Mouse (Mus musculus) stomach, postnatal 0 days (tissue): ENCODE measurements around the gene Ly6g6e. TPM values are rescaled to one million over a fixed set of nuclear protein-coding genes. Genes with fewer than 3 reads are reported as not detected.
A peak's percentile ranks its signal among the peaks of the same experiment; 100 is the strongest.

ENCODE experiments used
- ATAC-seq: fragments of 200-750 bp; cut with Nextera tagmentation; 2 replicates; pipeline ENCODE4 v1.8.0; 2017; ENCODE audit not compliant: low FRiP score, low TSS enrichment
- DNase-seq: peaks from one replicate; pipeline ENCODE4 v3.0.0-alpha.2; 2016; ENCODE audit warnings: low spot score
- H3K27ac ChIP-seq: fragments of 300-500 bp; sonication (generic); replicated peaks from 2 replicates; pipeline ENCODE4 v1.5.1; 2014; ENCODE audit warnings: mild to moderate bottlenecking, control low read depth
- H3K27me3 ChIP-seq: fragments of 300-500 bp; sonication (generic); 2 replicates; pipeline ENCODE4 v1.6.1; 2014; ENCODE audit warnings: low read length; ENCODE audit not compliant: control insufficient read depth, insufficient read depth
- H3K36me3 ChIP-seq: fragments of 300-500 bp; sonication (generic); 2 replicates; pipeline ENCODE4 v1.6.1; 2014; ENCODE audit warnings: low read length, mixed read lengths; ENCODE audit not compliant: control insufficient read depth, insufficient read depth
- H3K4me1 ChIP-seq: fragments of 300-500 bp; sonication (generic); replicated peaks from 2 replicates; pipeline ENCODE4 v1.6.1; 2014; ENCODE audit warnings: antibody characterized with exemption; ENCODE audit not compliant: control insufficient read depth, insufficient read depth
- H3K4me2 ChIP-seq: fragments of 300-500 bp; sonication (generic); replicated peaks from 2 replicates; pipeline ENCODE4 v1.6.1; 2014; ENCODE audit warnings: low read depth, mild to moderate bottlenecking, control low read depth, moderate library complexity
- H3K4me3 ChIP-seq: fragments of 300-500 bp; sonication (generic); 2 replicates; pipeline ENCODE4 v1.5.1; 2014; ENCODE audit warnings: low read depth, low read length, control low read depth
- H3K9ac ChIP-seq: fragments of 300-500 bp; sonication (generic); 2 replicates; pipeline ENCODE4 v1.6.1; 2014; ENCODE audit warnings: mild to moderate bottlenecking, low read length, control low read depth, mixed read lengths
- H3K9me3 ChIP-seq: fragments of 300-500 bp; sonication (generic); 2 replicates; pipeline ENCODE4 v1.6.1; 2016; ENCODE audit warnings: low read length; ENCODE audit not compliant: control insufficient read depth
- CTCF ChIP-seq: IDR thresholded peaks from 2 replicates; pipeline ENCODE4 v1.5.1; 2016; ENCODE audit warnings: antibody characterized with exemption, low read depth, mild to moderate bottlenecking, moderate library complexity
- EP300 ChIP-seq: optimal IDR thresholded peaks from 2 replicates; pipeline ENCODE3; 2016; ENCODE audit warnings: antibody characterized with exemption
- WGBS: fragments of 180-500 bp; shearing (Covaris S2); extraction: QIAGEN DNeasy Blood & Tissue Kit; methylation state at CpG from one replicate; pipeline ENCODE4 v1.1.7; 2014; 5-methylcytosine and 5-hydroxymethylcytosine counted together
- polyA plus RNA-seq: library from polyadenylated mRNA; unstranded; fragments of >200 nt; fragmentation: Nextera tagmentation; extraction: Ambion mirVana; gene quantifications from 2 replicates; pipeline ENCODE4 v1.2.1, GENCODE M21; 2015

Ly6g6e gene
- polyA plus RNA-seq, 1 experiment from 2014 or later, result 109 TPM

DNA sequence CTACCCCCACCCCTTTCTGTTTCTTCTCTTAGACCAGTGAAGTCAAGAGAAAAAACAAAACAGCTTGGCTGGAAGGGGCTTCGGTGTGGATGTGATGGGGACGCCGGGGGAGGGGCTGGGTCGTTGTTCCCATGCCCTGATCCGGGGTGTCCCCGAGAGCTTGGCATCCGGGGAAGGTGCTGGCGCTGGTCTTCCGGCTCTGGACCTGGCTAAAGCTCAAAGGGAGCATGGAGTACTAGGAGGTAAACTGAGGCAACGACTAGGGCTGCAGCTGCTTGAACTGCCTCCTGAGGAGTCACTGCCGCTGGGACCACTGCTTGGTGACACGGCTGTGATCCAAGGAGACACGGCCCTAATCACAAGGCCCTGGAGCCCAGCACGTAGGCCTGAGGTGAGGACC lies 16.6 kb upstream of the Ly6g6e start:
- peak overlapping the region; percentile 63 for H3K4me2 ChIP-seq
- peak overlapping the region; percentile 40; the same call in 1 of the 2 replicates for H3K27ac ChIP-seq
- ATAC-seq (no peak), DNase-seq (no peak)
- H3K27me3 ChIP-seq, result no peaks in the 10 kb centered on the region
- 18% methylated on average over 14 of the region's 14 CpGs for WGBS
- H3K4me3 ChIP-seq, result peak overlapping the region; percentile 65
- H3K9ac ChIP-seq, result peak overlapping the region; percentile 79
- peaks cover 24% of the 10 kb centered on the region for H3K36me3 ChIP-seq
- no peak for TF ChIP-seq CTCF
- no peak for TF ChIP-seq EP300
- H3K4me1 ChIP-seq, result 0 out of 2 replicates have a peak, but pooled peaks cover 2% of the 10 kb centered on the region
- no peaks in the 10 kb centered on the region for H3K9me3 ChIP-seq

DNA sequence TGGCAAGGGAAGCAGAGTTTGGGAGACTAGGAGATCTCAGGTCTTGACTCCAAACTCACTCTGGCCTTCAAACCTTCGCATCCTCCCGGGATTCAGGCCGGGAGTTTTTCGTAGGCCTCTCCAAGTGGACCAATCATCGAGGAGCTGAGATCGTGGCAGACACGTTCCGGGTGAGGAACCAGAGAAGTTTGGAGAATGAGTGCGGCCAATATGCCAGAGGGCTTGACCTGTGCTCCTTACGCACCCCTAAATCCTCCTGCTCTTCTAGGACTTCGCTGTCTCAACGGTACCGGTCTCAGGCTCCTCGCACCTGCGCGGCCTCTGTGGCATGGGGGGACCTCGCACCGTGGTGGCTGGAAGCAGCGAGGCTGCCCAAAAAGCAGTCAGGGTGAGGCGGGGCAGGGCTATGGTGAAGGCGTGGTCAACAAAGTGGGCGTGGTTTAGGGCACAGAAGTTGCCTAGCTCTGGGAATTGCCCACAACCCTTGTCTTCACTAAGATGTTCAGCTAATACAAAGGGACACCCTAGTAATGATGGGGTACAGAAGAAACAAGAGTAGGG lies 15.9 kb upstream of the Ly6g6e start:
- H3K9ac ChIP-seq, result no peak overlapping the region
- peak overlapping the region; percentile 65; the same call in 1 of the 2 replicates for H3K4me3 ChIP-seq
- H3K9me3 ChIP-seq, result no peaks in the 10 kb centered on the region
- no peak overlapping the region for H3K27ac ChIP-seq
- 0 out of 2 replicates have a peak, but pooled peaks cover 2% of the 10 kb centered on the region for H3K4me1 ChIP-seq
- peak overlapping the region; percentile 63; the same call in 1 of the 2 replicates for H3K4me2 ChIP-seq
- no peak for ATAC-seq
- DNase-seq, result peak; percentile 55
- WGBS, result 56% methylated on average over 22 of the region's 22 CpGs
- TF ChIP-seq EP300, result no peak
- TF ChIP-seq CTCF, result no peak
- peaks cover 18% of the 10 kb centered on the region for H3K36me3 ChIP-seq
- H3K27me3 ChIP-seq, result no peaks in the 10 kb centered on the region

DNA sequence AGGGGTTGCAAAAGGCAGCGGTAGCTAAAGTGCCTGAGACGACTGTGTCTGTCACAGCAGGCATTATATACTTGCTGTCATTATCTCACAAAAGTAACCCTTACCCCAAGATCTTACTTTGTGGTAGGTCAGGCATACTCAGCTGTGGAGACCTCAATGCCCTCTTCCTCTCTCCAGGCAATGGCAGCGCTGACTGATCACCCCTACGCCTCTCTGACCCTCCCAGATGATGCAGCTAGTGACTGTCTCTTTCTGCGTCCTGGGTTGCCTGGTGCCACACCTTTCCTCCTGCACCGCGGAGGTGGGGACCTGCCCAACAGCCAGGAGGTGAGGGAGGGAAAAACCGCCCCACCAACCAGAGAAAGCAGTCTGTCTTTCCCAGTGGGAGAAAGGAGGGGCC lies 15.4 kb upstream of the Ly6g6e start:
- no peak for TF ChIP-seq EP300
- no peak for TF ChIP-seq CTCF
- no peak overlapping the region for H3K9ac ChIP-seq
- 67% methylated on average over 8 of the region's 8 CpGs for WGBS
- ATAC-seq (no peak), DNase-seq (no peak)
- no peak overlapping the region for H3K4me3 ChIP-seq
- H3K4me1 ChIP-seq, result 0 out of 2 replicates have a peak, but pooled peaks cover 2% of the 10 kb centered on the region
- H3K9me3 ChIP-seq, result no peaks in the 10 kb centered on the region
- 0 out of 2 replicates have a peak overlapping the region, but pooled peaks have one; percentile 30 for H3K27ac ChIP-seq
- peaks cover 14% of the 10 kb centered on the region for H3K36me3 ChIP-seq
- H3K27me3 ChIP-seq, result no peaks in the 10 kb centered on the region
- H3K4me2 ChIP-seq, result no peak overlapping the region

GRCm38 (mm10) chr17:35063466-35063865 lies 13.2 kb upstream of the Ly6g6e start:
- Histone ChIP-seq H3K4me1 (0 out of 2 replicates have a peak, but pooled peaks cover 2% of the 10 kb centered on the region), H3K36me3 (peaks cover 7% of the 10 kb centered on the region; the same call in 1 of the 2 replicates), H3K9ac (no peak overlapping the region), H3K4me3 (no peak overlapping the region), H3K27me3 (no peaks in the 10 kb centered on the region), H3K4me2 (no peak overlapping the region), H3K27ac (no peak overlapping the region), H3K9me3 (no peaks in the 10 kb centered on the region)
- no peak for ATAC-seq
- no peak for TF ChIP-seq EP300
- no peak for TF ChIP-seq CTCF
- 79% methylated on average over 3 of the region's 3 CpGs for WGBS
- no peak for DNase-seq

GRCm38 (mm10) chr17:35064378-35064877 lies 12.3 kb upstream of the Ly6g6e start:
- Histone ChIP-seq H3K9ac (peak overlapping the region; percentile 38; the same call in 1 of the 2 replicates), H3K27me3 (no peaks in the 10 kb centered on the region), H3K4me1 (0 out of 2 replicates have a peak, but pooled peaks cover 2% of the 10 kb centered on the region), H3K4me3 (peak overlapping the region; percentile 41; the same call in 1 of the 2 replicates), H3K36me3 (peaks cover 7% of the 10 kb centered on the region; the same call in 1 of the 2 replicates), H3K9me3 (no peaks in the 10 kb centered on the region), H3K4me2 (peak overlapping the region; percentile 63), H3K27ac (peak overlapping the region; percentile 87)
- ATAC-seq, result peak; percentile 1
- TF ChIP-seq EP300 (no peak), CTCF (no peak)
- WGBS, result 26% methylated on average over 10 of the region's 10 CpGs
- DNase-seq, result no peak
